Mouse (Mus musculus) T-helper 17 cell (primary cell): Measurements from ENCODE around the gene Olfr849.

Experiments
- in situ Hi-C, 2 experiments: fragments of 300-600 bp; cut with MboI, MseI; formaldehyde crosslinking; loops; 1 replicate in 1 of 2; 2 replicates in 1 of 2; pipeline ENCODE4 v1.15.1; 2025; ENCODE audit warnings: high pct_unique_total_duplicates in 2 of 2

Olfr849 gene

DNA sequence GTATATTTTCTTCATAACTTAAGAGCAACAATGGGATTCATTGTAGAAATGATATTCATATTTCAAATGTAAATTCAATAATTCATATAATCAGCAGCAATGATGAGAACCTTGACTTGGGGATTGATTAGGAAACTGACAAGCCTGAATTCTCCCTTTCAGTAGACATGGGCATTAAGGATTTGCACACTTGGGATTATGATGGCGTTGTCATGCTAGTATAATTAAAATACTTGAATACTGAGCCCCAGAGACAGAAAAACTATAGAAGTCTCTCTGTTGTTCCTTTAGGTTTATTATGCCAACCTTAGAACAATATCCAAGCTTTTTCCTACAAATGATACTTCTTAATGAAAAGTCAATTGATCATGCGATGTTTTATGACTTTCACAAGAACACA is at the start of gene Olfr849:
Gene Olfr849 (plus strand): TSS at position 301 of the 400 bp plus-strand sequence.
- in situ Hi-C loops = no loop called here

DNA sequence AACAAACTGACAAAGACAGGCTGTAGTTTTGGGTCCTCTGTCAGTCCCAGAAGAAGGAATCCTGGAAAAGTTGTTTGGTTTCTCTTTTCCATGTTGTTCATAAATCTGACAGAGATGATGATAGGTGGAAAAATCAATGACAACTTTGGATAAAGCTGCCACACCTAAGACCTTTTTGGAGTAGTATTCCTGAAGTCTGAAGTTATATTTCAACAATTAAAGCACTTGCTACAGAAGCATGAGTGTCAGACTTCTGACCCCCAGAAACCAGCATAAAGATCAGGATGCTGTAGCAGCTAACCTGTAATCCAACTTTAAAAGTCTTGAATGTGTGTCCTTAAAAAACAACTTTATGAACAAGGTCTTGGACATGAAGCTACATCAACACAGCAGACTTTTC is 38.1 kb downstream of the Olfr849 start, which contains the start of gene Olfr850:
Gene Olfr850 (minus strand): TSS at position 101 of the 400 bp plus-strand sequence.
- in situ Hi-C loops = no loop called here

DNA sequence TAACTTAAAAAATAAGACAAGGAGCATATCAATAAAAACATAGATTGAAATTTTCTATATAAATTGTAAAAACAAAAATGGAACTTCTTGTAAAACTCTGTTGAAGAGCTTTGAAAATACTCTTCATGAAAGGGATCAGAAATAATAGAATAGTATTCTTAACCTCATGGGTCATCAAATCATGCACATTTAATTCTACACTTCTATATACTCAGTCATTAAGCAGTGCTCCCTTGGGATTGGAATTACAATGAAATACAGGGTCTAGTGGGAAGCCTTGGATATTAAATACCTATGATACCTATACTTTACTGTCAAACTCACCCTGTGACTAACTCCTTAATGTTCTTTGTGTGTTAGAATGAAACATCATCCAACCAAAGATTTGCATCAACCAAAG is 52.9 kb downstream of the Olfr849 start, which contains the start of gene Olfr851:
Gene Olfr851 (plus strand): TSS at position 301 of the 400 bp plus-strand sequence.
- in situ Hi-C loops = no loop called here
